Mouse (Mus musculus): ENCODE results near the gene Smco2. TPM values are rescaled to one million over a fixed set of nuclear protein-coding genes. Genes with fewer than 3 reads are reported as not detected.

The Smco2 gene
- polyA plus RNA-seq, 1 experiment from 2014 or later, result not detected

Other genes starting within 250 kb of the Smco2 start
- gene Med21, start 207.6 kb upstream of the Smco2 start, polyA plus RNA-seq (2016; fragmentation: Nextera tagmentation; extraction: Ambion mirVana), result 118 and 121 TPM in 2 replicates
- 22.9 and 26.4 TPM in 2 replicates for gene Tm7sf3, start 207.3 kb upstream of the Smco2 start, polyA plus RNA-seq (2016; fragmentation: Nextera tagmentation; extraction: Ambion mirVana)
- 18.9 and 19.0 TPM in 2 replicates for gene Stk38l, start 125.1 kb upstream of the Smco2 start, polyA plus RNA-seq (2016; fragmentation: Nextera tagmentation; extraction: Ambion mirVana)
- 1.3 and 2.4 TPM in 2 replicates for gene Arntl2, start 54.0 kb upstream of the Smco2 start, polyA plus RNA-seq (2016; fragmentation: Nextera tagmentation; extraction: Ambion mirVana)
- gene Ppfibp1, start 38.4 kb downstream of the Smco2 start, polyA plus RNA-seq (2016; fragmentation: Nextera tagmentation; extraction: Ambion mirVana), result 25.0 and 25.8 TPM in 2 replicates
- gene 1700034J05Rik, start 104.3 kb downstream of the Smco2 start, polyA plus RNA-seq (2016; fragmentation: Nextera tagmentation; extraction: Ambion mirVana), result 0.15 TPM in 1 of 2 replicates, not detected in the other
- 0.42 and 0.81 TPM in 2 replicates for gene Rep15, start 182.5 kb downstream of the Smco2 start, polyA plus RNA-seq (2016; fragmentation: Nextera tagmentation; extraction: Ambion mirVana)
- gene Mrps35, start 192.7 kb downstream of the Smco2 start, polyA plus RNA-seq (2016; fragmentation: Nextera tagmentation; extraction: Ambion mirVana), result 70.6 and 83.0 TPM in 2 replicates
- 0.21 and 0.32 TPM in 2 replicates for gene Mansc4, start 236.9 kb downstream of the Smco2 start, polyA plus RNA-seq (2016; fragmentation: Nextera tagmentation; extraction: Ambion mirVana)
- 8.2 and 9.0 TPM in 2 replicates for gene Klhl42, start 241.3 kb downstream of the Smco2 start, polyA plus RNA-seq (2016; fragmentation: Nextera tagmentation; extraction: Ambion mirVana)

All from midbrain, embryonic 12.5 days (tissue).